Mouse (Mus musculus) CH12.LX (cell line): ENCODE data around the gene Crtc3. TPM values are rescaled to one million over a fixed set of nuclear protein-coding genes. Genes with fewer than 3 reads are reported as not detected.

ENCODE experiments used
- DNase-seq: peaks from one replicate; pipeline ENCODE4 v3.0.0-alpha.2; 2013; ENCODE audit errors: extremely low read depth
- H3K27ac ChIP-seq: 2 replicates; pipeline ENCODE4 v1.5.1; 2012; ENCODE audit warnings: low read depth, mild to moderate bottlenecking, control low read depth, moderate library complexity; ENCODE audit not compliant: insufficient read depth
- H3K27me3 ChIP-seq: replicated peaks from 2 replicates; pipeline ENCODE3; 2012; ENCODE audit warnings: inconsistent platforms
- H3K36me3 ChIP-seq, 2 experiments: replicated peaks in 1 of 2; 2 replicates each; pipeline versions ENCODE3 to v1.6.1; 2012; ENCODE audit warnings: inconsistent platforms in 1 of 2, low read length in 1 of 2, mild to moderate bottlenecking in 1 of 2, mixed read lengths in 1 of 2, moderate library complexity in 1 of 2; ENCODE audit not compliant: control insufficient read depth in 1 of 2, insufficient read depth in 1 of 2
- H3K4me1 ChIP-seq, 2 experiments: 2 replicates each; pipeline ENCODE4 v1.6.1; 2012; ENCODE audit warnings: inconsistent platforms in 1 of 2, moderate library complexity in 1 of 2; ENCODE audit not compliant: insufficient read depth in 2 of 2, control insufficient read depth in 1 of 2
- H3K4me2 ChIP-seq: 2 replicates; pipeline ENCODE4 v1.6.1; 2012; ENCODE audit warnings: low read depth, mild to moderate bottlenecking, control low read depth; ENCODE audit not compliant: poor library complexity, insufficient read depth, severe bottlenecking
- H3K4me3 ChIP-seq, 3 experiments: fragments of 150-350 bp in 1 of 3; sonication (generic) in 1 of 3; replicated peaks in 1 of 3; 2 replicates each; pipeline versions ENCODE3 to v1.5.1; 2011 to 2012; ENCODE audit warnings: low read depth in 2 of 3, low read length in 2 of 3, mild to moderate bottlenecking in 2 of 3, moderate library complexity in 2 of 3, control low read depth in 1 of 3, improper control_type of control experiment in 1 of 3, inconsistent platforms in 1 of 3, mixed read lengths in 1 of 3; ENCODE audit not compliant: poor library complexity in 1 of 3
- H3K79me2 ChIP-seq: replicated peaks from 2 replicates; pipeline ENCODE4 v1.6.1; 2012; ENCODE audit warnings: mild to moderate bottlenecking, moderate library complexity; ENCODE audit not compliant: control insufficient read depth, poor library complexity, insufficient read depth, severe bottlenecking; ENCODE audit errors: extremely low read depth
- H3K9ac ChIP-seq: 2 replicates; pipeline ENCODE4 v1.6.1; 2012; ENCODE audit warnings: low read depth, mild to moderate bottlenecking, control low read depth, moderate library complexity; ENCODE audit not compliant: insufficient read depth
- H3K9me3 ChIP-seq: replicated peaks from 2 replicates; pipeline ENCODE3; 2012; ENCODE audit warnings: low read length, inconsistent platforms, mixed read lengths
- CHD1 ChIP-seq: IDR thresholded peaks from 2 replicates; pipeline ENCODE4 v1.6.1; 2012; ENCODE audit warnings: low read depth, low read length, improper control_type of control experiment, inconsistent platforms
- E2F4 ChIP-seq: IDR thresholded peaks from 2 replicates; pipeline ENCODE4 v1.6.1; 2011; ENCODE audit warnings: low read depth, low read length, improper control_type of control experiment; ENCODE audit not compliant: insufficient replicate concordance
- EP300 ChIP-seq: IDR thresholded peaks from 2 replicates; pipeline ENCODE4 v1.6.1; 2011; ENCODE audit warnings: low read length, improper control_type of control experiment
- ETS1 ChIP-seq: conservative IDR thresholded peaks from 2 replicates; pipeline ENCODE4 v1.6.1; 2012; ENCODE audit warnings: low read depth, mild to moderate bottlenecking, inconsistent platforms, low read length, improper control_type of control experiment, moderate library complexity
- GABPA ChIP-seq: IDR thresholded peaks from 2 replicates; pipeline ENCODE4 v1.6.1; 2012; ENCODE audit warnings: low read depth, low read length, improper control_type of control experiment, inconsistent platforms; ENCODE audit not compliant: insufficient replicate concordance
- HCFC1 ChIP-seq: IDR thresholded peaks from 2 replicates; pipeline ENCODE4 v1.6.1; 2012; ENCODE audit warnings: low read depth, mild to moderate bottlenecking, inconsistent platforms, low read length, improper control_type of control experiment
- JUN ChIP-seq: IDR thresholded peaks from 2 replicates; pipeline ENCODE4 v1.6.1; 2011; ENCODE audit warnings: low read depth, mild to moderate bottlenecking, low read length, improper control_type of control experiment, moderate library complexity; ENCODE audit not compliant: insufficient read depth
- KAT2A ChIP-seq: IDR thresholded peaks from 2 replicates; pipeline ENCODE4 v1.6.1; 2012; ENCODE audit warnings: low read length, improper control_type of control experiment, inconsistent platforms; ENCODE audit not compliant: insufficient replicate concordance
- MAX ChIP-seq: IDR thresholded peaks from 2 replicates; pipeline ENCODE4 v1.6.1; 2011; ENCODE audit warnings: low read length, improper control_type of control experiment
- MEF2A ChIP-seq: IDR thresholded peaks from 2 replicates; pipeline ENCODE4 v1.6.1; 2014; ENCODE audit warnings: low read depth, mild to moderate bottlenecking, inconsistent platforms, low read length, improper control_type of control experiment, borderline replicate concordance
- MXI1 ChIP-seq: IDR thresholded peaks from 2 replicates; pipeline ENCODE4 v1.6.1; 2011; ENCODE audit warnings: mild to moderate bottlenecking, low read depth, low read length, improper control_type of control experiment
- MYC ChIP-seq: IDR thresholded peaks from 2 replicates; pipeline ENCODE4 v1.6.1; 2011; ENCODE audit warnings: low read depth, mild to moderate bottlenecking, improper control_type of control experiment, low read length
- NELFE ChIP-seq: IDR thresholded peaks from 2 replicates; pipeline ENCODE4 v1.6.1; 2011; ENCODE audit warnings: low read depth, low read length, improper control_type of control experiment
- NRF1 ChIP-seq: IDR thresholded peaks from 2 replicates; pipeline ENCODE4 v1.6.1; 2014; ENCODE audit warnings: low read depth, mild to moderate bottlenecking, inconsistent platforms, low read length, improper control_type of control experiment, moderate library complexity
- POLR2A ChIP-seq: IDR thresholded peaks from 2 replicates; pipeline ENCODE4 v1.6.1; 2011; ENCODE audit warnings: low read depth, mild to moderate bottlenecking, improper control_type of control experiment, low read length
- SIN3A ChIP-seq: IDR thresholded peaks from 2 replicates; pipeline ENCODE4 v1.6.1; 2012; ENCODE audit warnings: low read length, improper control_type of control experiment, inconsistent platforms
- SMC3 ChIP-seq: IDR thresholded peaks from 2 replicates; pipeline ENCODE4 v1.6.1; 2011; ENCODE audit warnings: low read depth, low read length, improper control_type of control experiment
- TCF12 ChIP-seq: IDR thresholded peaks from 2 replicates; pipeline ENCODE4 v1.6.1; 2014; ENCODE audit warnings: low read depth, mild to moderate bottlenecking, inconsistent platforms, low read length, improper control_type of control experiment
- UBTF ChIP-seq: IDR thresholded peaks from 2 replicates; pipeline ENCODE4 v1.6.1; 2012; ENCODE audit warnings: low read depth, mild to moderate bottlenecking, inconsistent platforms, low read length, improper control_type of control experiment, moderate library complexity
- USF1 ChIP-seq: IDR thresholded peaks from 2 replicates; pipeline ENCODE4 v1.6.1; 2014; ENCODE audit warnings: low read depth, mild to moderate bottlenecking, inconsistent platforms, low read length, improper control_type of control experiment
- USF2 ChIP-seq: conservative IDR thresholded peaks from 2 replicates; pipeline ENCODE4 v1.6.1; 2011; ENCODE audit warnings: low read depth, low read length, improper control_type of control experiment
- ZKSCAN1 ChIP-seq: IDR thresholded peaks from 2 replicates; pipeline ENCODE4 v1.6.1; 2012; ENCODE audit warnings: low read depth, inconsistent platforms, low read length, improper control_type of control experiment, borderline replicate concordance
- ZNF384 ChIP-seq: IDR thresholded peaks from 2 replicates; pipeline ENCODE4 v1.6.1; 2012; ENCODE audit warnings: low read depth, low read length, improper control_type of control experiment, inconsistent platforms
- dilution Hi-C: fragments of 300-500 bp; cut with MboI; formaldehyde crosslinking; loops from 2 replicates; pipeline ENCODE4 v1.14.3; 2020; ENCODE audit warnings: low sequenced_read_pairs; ENCODE audit not compliant: extremely low pct_unique_long_range_greater_than_20kb, extremely low pct_ligation_motif_present
- in situ Hi-C: fragments of 300-500 bp; cut with MboI; formaldehyde crosslinking; loops from 3 replicates; pipeline ENCODE4 v1.14.3; 2019; ENCODE audit warnings: low sequenced_read_pairs, low pct_ligation_motif_present, low pct_unique_long_range_greater_than_20kb, mixed read lengths
- polyA plus RNA-seq: library from polyadenylated mRNA; unstranded; fragments of >175 nt; gene quantifications from 2 replicates; pipeline ENCODE4 v1.2.1, GENCODE M21; 2012; ENCODE audit warnings: low read depth; ENCODE audit not compliant: insufficient read length
- total RNA-seq, 2 experiments: library from RNA; depleted of rRNA; stranded (reverse); fragments of 300-350 nt in 1 of 2; fragments of >200 nt in 1 of 2; gene quantifications; 2 replicates each; pipeline ENCODE4 v1.2.3; 2012 to 2014

Gene Crtc3
- total and polyA plus RNA-seq, 3 experiments, result 1.2 to 9.1 (median 4.4) TPM

GRCm38 (mm10) chr7:80661082-80661481, 27.6 kb downstream of the Crtc3 start:
- Histone ChIP-seq H3K36me3 (peaks cover 0 to 34% of the 10 kb centered on the region in 2 experiments), H3K9ac (no peak overlapping the region), H3K27me3 (no peaks in the 10 kb centered on the region), H3K4me3 (no peak overlapping the region), H3K4me2 (no peak overlapping the region), H3K4me1 (peaks cover 0 to under 1% of the 10 kb centered on the region in 2 experiments; a peak in 2 of 4 replicates), H3K9me3 (no peaks in the 10 kb centered on the region), H3K27ac (no peak overlapping the region), H3K79me2 (no peaks in the 10 kb centered on the region)
- DNase-seq, result no peak
- TF ChIP-seq MYC, result no peak
- no peak for TF ChIP-seq TCF12
- no peak for TF ChIP-seq EP300
- no peak for TF ChIP-seq UBTF
- no peak for TF ChIP-seq E2F4
- no peak for TF ChIP-seq SMC3
- no peak for TF ChIP-seq USF2
- TF ChIP-seq MXI1, result no peak
- TF ChIP-seq MEF2A, result no peak
- TF ChIP-seq USF1, result no peak
- no peak for TF ChIP-seq CHD1
- no peak for TF ChIP-seq KAT2A
- TF ChIP-seq NRF1, result no peak
- TF ChIP-seq SIN3A, result no peak
- no peak for TF ChIP-seq POLR2A
- TF ChIP-seq ETS1, result no peak
- no peak for TF ChIP-seq ZNF384
- no peak for TF ChIP-seq NELFE
- no peak for TF ChIP-seq ZKSCAN1
- TF ChIP-seq JUN, result no peak
- dilution Hi-C loops (no loop called here), in situ Hi-C loops (no loop called here)

GRCm38 (mm10) chr7:80660619-80661018, 28.1 kb downstream of the Crtc3 start:
- in situ Hi-C loops, result no loop called here
- no peak for TF ChIP-seq TCF12
- TF ChIP-seq E2F4, result no peak
- TF ChIP-seq HCFC1, result no peak
- TF ChIP-seq MAX, result no peak
- no peak for TF ChIP-seq GABPA
- TF ChIP-seq SIN3A, result no peak
- no peak for TF ChIP-seq UBTF
- peaks cover 0 to 5% of the 10 kb centered on the region in 2 experiments; a peak in 2 of 4 replicates for H3K4me1 ChIP-seq

More at GRCm38 (mm10) chr7:80660619-80661018, 28.1 kb downstream of the Crtc3 start:
- H3K9me3 ChIP-seq, result no peaks in the 10 kb centered on the region
- DNase-seq, result no peak
- H3K9ac ChIP-seq, result no peak overlapping the region
- H3K36me3 ChIP-seq, result peaks cover 0 to 31% of the 10 kb centered on the region in 2 experiments
- no peak overlapping the region for H3K27ac ChIP-seq
- no peak overlapping the region for H3K4me3 ChIP-seq
- no peak overlapping the region for H3K4me2 ChIP-seq
- no peaks in the 10 kb centered on the region for H3K79me2 ChIP-seq
- H3K27me3 ChIP-seq, result no peaks in the 10 kb centered on the region
- dilution Hi-C loops, result no loop called here
